27 mouse cellular contexts compared by ENCODE assay signal in the genomic region with DNA sequence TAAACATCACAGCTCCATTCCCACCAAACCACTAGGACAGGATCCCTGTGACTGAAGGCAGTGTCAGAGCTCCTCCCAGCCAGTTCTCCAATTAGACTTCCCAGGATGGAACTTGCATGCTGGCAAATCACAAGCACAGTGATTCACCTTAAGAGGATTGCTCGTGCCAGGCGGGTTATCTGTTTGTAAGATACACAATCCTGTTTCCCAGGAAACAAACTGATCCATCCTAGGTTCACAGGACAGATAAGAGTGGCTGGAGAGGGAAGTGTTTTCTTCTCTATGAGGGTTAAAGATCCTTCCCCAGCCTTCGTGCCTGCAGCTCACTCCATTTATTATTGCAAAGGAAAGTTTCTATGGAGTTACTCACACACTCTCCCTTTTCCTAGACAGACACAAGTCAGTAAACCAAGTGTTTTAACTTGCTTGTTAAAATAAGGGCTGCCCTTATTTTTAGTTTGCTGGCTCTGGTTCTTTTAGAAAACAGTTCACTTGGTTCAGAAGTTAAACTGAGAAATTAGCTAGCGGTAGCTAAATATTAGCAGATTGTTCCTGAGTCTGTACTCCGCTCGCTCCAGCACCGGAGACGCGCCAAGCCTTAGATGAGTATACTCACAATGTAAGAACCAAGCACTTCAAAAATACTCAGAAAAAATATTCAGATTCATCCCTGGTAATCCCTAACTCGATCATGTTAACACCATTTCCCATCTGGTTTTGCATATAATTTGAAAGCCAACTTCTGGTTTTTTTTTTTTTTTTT. TPM values are rescaled to one million over a fixed set of nuclear protein-coding genes. Genes with fewer than 3 reads are reported as not detected.
DNase-seq lines count a peak whose midpoint lies in the region; ATAC-seq lines count a peak whose summit lies in the region.
"Had no signal": no experiment of that assay in that cellular context is flagged by ENCODE, and none has a peak within 500 bp of the region (broad histone marks: within the 10 kb centered on the region; RNA-seq: fewer than 3 reads in every experiment).

No protein-coding gene starts in this region.

- WGBS in heart, embryonic 10.5 days = 62% methylated on average over 10 of the region's 10 CpGs
- 86% methylated on average over 10 of the region's 10 CpGs for WGBS in kidney, embryonic 14.5 days
- WGBS in intestine, embryonic 16.5 days = 67% methylated on average over 10 of the region's 10 CpGs

- H3K4me2 ChIP-seq in kidney, embryonic 14.5 days (replicated peaks; ENCODE audit: low read depth, low read length) = no peak overlapping the region
- no peak overlapping the region for H3K4me2 ChIP-seq in intestine, embryonic 16.5 days (ENCODE audit: low read depth, low read length)
- H3K4me2 ChIP-seq: embryonic facial prominence, embryonic 15.5 days; forebrain, embryonic 15.5 days; heart, embryonic 15.5 days; hindbrain, embryonic 14.5 days; limb, embryonic 12.5 days; liver, embryonic 13.5 days; midbrain, embryonic 12.5 days; neural tube, embryonic 15.5 days had no signal

- peak; percentile 77 for DNase-seq in heart, embryonic 10.5 days (ENCODE audit: low spot score)
- DNase-seq in heart, postnatal 25 days (ENCODE audit: low spot score) = no peak
- DNase-seq in kidney, postnatal 25 days = peak; percentile 41 to 60
- DNase-seq in right cerebral cortex, postnatal 4 days = no peak
- no peak for DNase-seq in gastrocnemius, postnatal 14 days
- DNase-seq: adrenal gland, postnatal 36 days; cerebellum, adult 11 months; cerebellum, adult 9-11 months; gastrocnemius, postnatal 36 days; heart, postnatal 4 days; layer of hippocampus, postnatal 36 days; liver, embryonic 13.5 days; lung, adult 2 months; lung, postnatal 14 days; thymus, adult 18-20 months; thymus, postnatal 36 days had no signal

- no peaks in the 10 kb centered on the region for H3K4me1 ChIP-seq in heart, embryonic 10.5 days
- H3K4me1 ChIP-seq in kidney, embryonic 14.5 days (ENCODE audit: control insufficient read depth, insufficient read depth, low read length) = no peaks in the 10 kb centered on the region
- peaks cover 4% of the 10 kb centered on the region; the same call in 1 of the 2 replicates for H3K4me1 ChIP-seq in intestine, embryonic 16.5 days (ENCODE audit: control insufficient read depth, insufficient read depth, low read length)
- H3K4me1 ChIP-seq: embryonic facial prominence, embryonic 15.5 days; forebrain, embryonic 15.5 days; heart, embryonic 15.5 days; limb, embryonic 12.5 days; liver, embryonic 13.5 days; midbrain, embryonic 12.5 days; neural tube, embryonic 15.5 days had no signal

- no peak for ATAC-seq in kidney, embryonic 14.5 days (ENCODE audit: low FRiP score, low TSS enrichment)
- peak; percentile 69 for ATAC-seq in intestine, embryonic 16.5 days
- ATAC-seq: forebrain, embryonic 15.5 days; Patski had no signal

- no peaks in the 10 kb centered on the region; the same call in 1 of the 2 replicates for H3K9me3 ChIP-seq in heart, embryonic 10.5 days
- H3K9me3 ChIP-seq in kidney, embryonic 14.5 days (ENCODE audit: control insufficient read depth, low read length) = no peaks in the 10 kb centered on the region
- H3K9me3 ChIP-seq in intestine, embryonic 16.5 days (ENCODE audit: control insufficient read depth, low read length) = no peaks in the 10 kb centered on the region
- H3K9me3 ChIP-seq: embryonic facial prominence, embryonic 15.5 days; forebrain, embryonic 15.5 days; heart, embryonic 15.5 days; liver, embryonic 13.5 days; neural tube, embryonic 15.5 days had no signal

- no peak overlapping the region for H3K27ac ChIP-seq in heart, embryonic 10.5 days
- H3K27ac ChIP-seq in kidney, embryonic 14.5 days (ENCODE audit: low read depth, low read length) = no peak overlapping the region
- H3K27ac ChIP-seq in intestine, embryonic 16.5 days (ENCODE audit: low read length) = no peak overlapping the region
- H3K27ac ChIP-seq: embryonic facial prominence, embryonic 15.5 days; forebrain, embryonic 15.5 days; heart, embryonic 15.5 days; hindbrain, embryonic 14.5 days; layer of hippocampus, adult 2 months; limb, embryonic 12.5 days; liver, embryonic 13.5 days; midbrain, embryonic 12.5 days; neural tube, embryonic 15.5 days had no signal

- H3K9ac ChIP-seq in kidney, embryonic 14.5 days (ENCODE audit: low read depth, low read length) = no peak overlapping the region
- H3K9ac ChIP-seq in intestine, embryonic 16.5 days (ENCODE audit: low read depth, low read length) = no peak overlapping the region
- H3K9ac ChIP-seq: embryonic facial prominence, embryonic 15.5 days; forebrain, embryonic 15.5 days; heart, embryonic 15.5 days; hindbrain, embryonic 14.5 days; limb, embryonic 12.5 days; liver, embryonic 13.5 days; midbrain, embryonic 12.5 days; neural tube, embryonic 15.5 days had no signal

- intact Hi-C loops in heart, postnatal 25 days (cut with DNase I) = no loop called here
- intact Hi-C loops in gastrocnemius, postnatal 14 days (cut with DNase I; ENCODE audit: low total_unique reads) = no loop called here

- H3K27me3 ChIP-seq in heart, embryonic 10.5 days (ENCODE audit: insufficient read depth, poor library complexity, severe bottlenecking) = no peaks in the 10 kb centered on the region
- H3K27me3 ChIP-seq in kidney, embryonic 14.5 days (ENCODE audit: control insufficient read depth, insufficient read depth, low read length) = no peaks in the 10 kb centered on the region
- H3K27me3 ChIP-seq in intestine, embryonic 16.5 days (replicated peaks; ENCODE audit: control insufficient read depth, insufficient read depth, low read length) = no peaks in the 10 kb centered on the region
- H3K27me3 ChIP-seq: embryonic facial prominence, embryonic 15.5 days; forebrain, embryonic 15.5 days; heart, embryonic 15.5 days; limb, embryonic 12.5 days; liver, embryonic 13.5 days; midbrain, embryonic 12.5 days; neural tube, embryonic 15.5 days; Patski had no signal

- H3K4me3 ChIP-seq in heart, embryonic 10.5 days = no peak overlapping the region
- no peak overlapping the region for H3K4me3 ChIP-seq in kidney, embryonic 14.5 days (ENCODE audit: low read length)
- H3K4me3 ChIP-seq in intestine, embryonic 16.5 days (ENCODE audit: low read length) = no peak overlapping the region
- H3K4me3 ChIP-seq: embryonic facial prominence, embryonic 15.5 days; forebrain, embryonic 15.5 days; heart, embryonic 15.5 days; layer of hippocampus, adult 2 months; limb, embryonic 12.5 days; liver, embryonic 13.5 days; midbrain, embryonic 12.5 days; neural tube, embryonic 15.5 days had no signal

- H3K36me3 ChIP-seq in heart, embryonic 10.5 days = no peaks in the 10 kb centered on the region
- no peaks in the 10 kb centered on the region for H3K36me3 ChIP-seq in kidney, embryonic 14.5 days (ENCODE audit: control insufficient read depth, insufficient read depth, low read length)
- no peaks in the 10 kb centered on the region for H3K36me3 ChIP-seq in intestine, embryonic 16.5 days (ENCODE audit: control insufficient read depth, insufficient read depth, low read length)
- H3K36me3 ChIP-seq: embryonic facial prominence, embryonic 15.5 days; forebrain, embryonic 15.5 days; heart, embryonic 15.5 days; limb, embryonic 12.5 days; liver, embryonic 13.5 days; midbrain, embryonic 12.5 days; neural tube, embryonic 15.5 days had no signal

RNA-seq across cellular contexts. Expression of gene Ipmk, which starts 51.0 kb away (rescaled TPM):
- polyA plus RNA-seq in heart, embryonic 10.5 days (2016; fragmentation: Nextera tagmentation; extraction: Ambion mirVana) = 10.6 and 11.7 TPM in 2 replicates
- 10 to 100 TPM; 12.8 to 14.6 TPM for total RNA-seq in heart, postnatal 25 days (2021)
- 10.5 and 22.0 TPM in 2 replicates for polyA plus RNA-seq in kidney, embryonic 14.5 days (2014; fragmentation: Nextera tagmentation; extraction: Ambion mirVana)
- polyA plus RNA-seq in intestine, embryonic 16.5 days (2015; fragmentation: Nextera tagmentation; extraction: Ambion mirVana) = 25.4 and 32.6 TPM in 2 replicates
- 10 to 100 TPM; 10.8 to 11.8 TPM for total RNA-seq in gastrocnemius, postnatal 14 days (2021)

RNA-seq across cellular contexts. Expression of gene Cisd1, which starts 53.8 kb away (rescaled TPM):
- polyA plus RNA-seq in heart, embryonic 10.5 days (2016; fragmentation: Nextera tagmentation; extraction: Ambion mirVana) = 127 and 162 TPM in 2 replicates
- 100 to 1,000 TPM; 306 to 315 TPM for total RNA-seq in heart, postnatal 25 days (2021)
- polyA plus RNA-seq in kidney, embryonic 14.5 days (2014; fragmentation: Nextera tagmentation; extraction: Ambion mirVana) = 111 and 130 TPM in 2 replicates
- 125 and 134 TPM in 2 replicates for polyA plus RNA-seq in intestine, embryonic 16.5 days (2015; fragmentation: Nextera tagmentation; extraction: Ambion mirVana)
- total RNA-seq in gastrocnemius, postnatal 14 days (2021) = 100 to 1,000 TPM; 130 to 134 TPM

Comparison
In these comparisons a context has a peak if more than half of its experiments do, and no peak if none do; other contexts are left out.
1. DNase-seq: peak in heart, embryonic 10.5 days (single experiment) and kidney, postnatal 25 days (2 of 2); none in heart, postnatal 25 days (single experiment), right cerebral cortex, postnatal 4 days (single experiment) and gastrocnemius, postnatal 14 days (single experiment).